Mouse (Mus musculus) right cerebral cortex, adult 2 months (tissue): Measurements from ENCODE around the gene Pttg1.

ENCODE experiments used
- DNase-seq, 2 experiments: peaks; one replicate each; pipeline ENCODE4 v3.0.0; 2021 to 2022; ENCODE audit warnings: low spot score in 2 of 2

Gene Pttg1

DNA sequence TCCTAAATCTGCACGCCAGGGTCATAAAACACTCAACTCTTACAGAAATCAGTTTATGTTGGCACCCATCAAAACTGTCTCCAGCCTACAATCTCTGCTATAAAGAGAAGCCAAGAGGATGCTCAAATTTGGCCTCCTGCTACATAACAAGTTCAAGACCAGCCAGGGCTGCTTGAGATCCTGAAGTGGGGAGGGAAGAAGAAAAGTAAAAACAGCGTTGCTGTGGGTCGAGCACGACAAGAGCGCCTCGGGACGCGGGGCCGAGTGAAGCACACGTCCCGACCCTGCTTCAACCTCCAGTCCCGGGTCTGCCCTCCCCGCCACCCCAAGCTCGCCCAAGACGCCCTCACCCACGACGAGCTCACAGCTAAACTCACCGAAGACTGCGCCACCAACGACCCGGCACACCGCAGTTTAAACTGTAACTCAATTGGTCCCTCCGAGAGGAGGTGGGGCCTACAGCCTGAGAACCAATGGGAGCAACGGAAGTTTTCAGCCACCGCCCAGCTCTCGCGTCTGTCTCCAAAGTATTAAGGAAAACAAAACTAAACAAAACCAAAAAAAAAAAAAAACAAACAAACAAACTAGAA is at the start of gene Pttg1:
Gene Pttg1 (minus strand): TSS at position 428 of the 590 bp plus-strand sequence.
- peak; percentile 72 to 73 for DNase-seq

DNA sequence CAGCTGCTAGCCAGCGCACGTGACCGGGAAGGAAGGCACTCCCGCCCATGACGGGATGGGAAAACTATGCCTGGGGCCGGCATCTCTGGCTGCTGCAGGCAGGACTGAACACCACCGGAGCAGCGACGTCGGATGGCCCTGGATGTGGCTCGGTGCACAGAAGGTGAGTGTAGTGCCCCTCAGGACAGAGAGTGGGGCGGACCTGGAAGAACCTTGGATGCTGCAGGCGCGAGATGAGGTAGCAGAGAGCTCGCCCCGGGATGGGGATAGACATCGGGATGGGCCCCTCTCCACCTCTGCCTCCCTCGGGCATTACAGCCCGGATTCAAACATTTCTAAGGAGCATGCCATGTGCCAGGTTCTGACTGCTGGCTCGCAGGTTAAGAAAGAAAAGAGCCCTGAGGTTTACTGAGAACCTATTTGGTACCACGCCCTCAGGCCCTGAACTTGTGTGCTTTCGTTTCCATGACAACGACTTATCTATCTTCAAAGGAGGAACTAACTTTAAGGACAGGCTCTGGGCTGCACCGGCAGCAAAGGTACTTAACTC is 48.2 kb upstream of the Pttg1 start, which contains the start of gene C1qtnf2:
Gene C1qtnf2 (plus strand): TSS at position 52 of the 550 bp plus-strand sequence.
- DNase-seq = peak in 1 of 2 experiments; percentile 31

- no peak for DNase-seq
Measured at GRCm38 (mm10) chr11:43473635-43474224, 47.7 kb upstream of the Pttg1 start.

GRCm38 (mm10) chr11:43473115-43473514 is 47.1 kb upstream of the Pttg1 start:
- DNase-seq = no peak

DNA sequence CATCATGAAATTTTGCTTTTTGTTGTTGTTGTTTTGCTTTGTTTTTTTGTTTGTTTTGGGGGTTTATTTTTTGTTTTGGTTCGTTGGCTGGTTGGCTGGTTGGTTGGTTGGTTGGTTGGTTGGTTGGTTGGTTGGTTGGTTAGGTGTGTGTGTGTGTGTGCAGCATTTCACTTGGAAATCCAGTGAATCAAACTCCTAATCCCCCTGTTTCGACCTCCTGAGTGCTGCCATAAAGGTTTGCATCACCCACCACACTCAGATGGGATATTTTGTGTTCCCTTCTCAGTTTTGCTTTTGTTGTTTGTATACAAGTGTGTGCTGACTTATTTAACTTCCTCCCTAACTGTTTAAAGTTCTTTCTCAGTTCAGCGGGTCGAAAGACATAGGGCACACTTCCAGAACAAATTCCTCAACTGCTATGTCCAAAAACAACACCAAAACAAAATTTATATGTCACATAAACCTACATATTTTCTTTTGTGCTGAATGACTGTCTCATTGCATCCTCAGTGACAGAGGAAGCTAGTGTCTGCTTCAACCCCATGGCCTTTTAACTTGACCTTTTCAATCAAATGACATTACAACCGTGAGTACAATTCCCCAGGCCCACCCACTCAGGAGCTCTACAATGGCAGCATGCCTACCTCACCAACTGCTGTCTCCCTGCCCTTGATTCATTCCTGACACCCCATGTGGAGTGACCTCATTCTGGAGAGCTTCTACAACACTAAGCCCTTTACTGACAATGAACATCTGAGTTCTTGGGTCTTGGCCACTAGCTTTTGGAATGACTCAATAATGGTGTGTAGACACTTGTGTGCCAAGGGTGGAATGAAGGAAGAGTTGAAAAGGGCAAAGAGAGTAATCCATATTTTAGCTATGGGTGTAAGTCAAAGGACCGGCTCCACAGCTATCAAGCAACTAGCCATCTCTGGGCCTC is 45.1 kb upstream of the Pttg1 start:
- DNase-seq = no peak

GRCm38 (mm10) chr11:43470118-43470517 is 44.1 kb upstream of the Pttg1 start:
- DNase-seq = no peak

- no peak for DNase-seq
Measured at GRCm38 (mm10) chr11:43463204-43463603, 37.2 kb upstream of the Pttg1 start.

DNA sequence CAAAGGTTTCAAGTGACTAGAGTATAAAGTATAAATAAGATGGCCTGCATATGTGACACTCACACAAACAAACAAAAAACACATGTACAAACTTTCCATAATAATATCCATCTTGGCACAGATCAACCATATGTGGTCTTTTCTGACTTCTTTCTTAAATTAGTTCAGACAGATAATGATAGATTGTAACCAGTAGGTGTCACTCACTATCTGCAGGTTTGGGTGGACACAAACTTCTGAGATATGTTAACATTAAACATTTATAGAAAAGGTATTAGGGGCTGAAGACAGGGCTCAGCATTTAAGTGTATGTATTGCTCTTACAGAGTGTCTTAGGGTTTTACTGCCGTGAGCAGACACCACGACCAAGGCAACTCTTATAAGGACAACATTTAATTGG is 26.2 kb upstream of the Pttg1 start:
- DNase-seq = no peak

- no peak for DNase-seq
Measured at GRCm38 (mm10) chr11:43451322-43451721, 25.3 kb upstream of the Pttg1 start.

GRCm38 (mm10) chr11:43449916-43450315 is 23.9 kb upstream of the Pttg1 start:
- DNase-seq = no peak

GRCm38 (mm10) chr11:43443183-43443582 is 17.1 kb upstream of the Pttg1 start:
- no peak for DNase-seq

DNA sequence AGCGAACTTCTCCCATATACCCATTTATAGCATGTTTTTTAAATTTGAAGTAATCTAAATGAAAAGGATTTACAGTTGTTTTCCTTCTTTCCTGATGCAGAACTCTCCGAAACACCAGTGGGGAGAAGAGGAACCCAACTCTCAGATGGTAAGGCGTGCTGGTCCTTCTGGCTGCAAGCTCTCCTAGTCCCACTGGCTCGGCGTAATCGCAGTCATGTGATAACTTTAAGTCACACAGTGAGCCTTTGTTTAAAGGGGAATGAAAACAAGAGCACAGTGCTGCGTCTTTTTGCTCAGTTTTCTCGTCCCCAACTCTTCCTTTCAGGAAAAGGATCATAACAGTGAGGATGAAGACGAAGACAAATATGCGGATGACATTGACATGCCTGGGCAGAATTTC is 15.1 kb upstream of the Pttg1 start:
- DNase-seq = no peak

DNA sequence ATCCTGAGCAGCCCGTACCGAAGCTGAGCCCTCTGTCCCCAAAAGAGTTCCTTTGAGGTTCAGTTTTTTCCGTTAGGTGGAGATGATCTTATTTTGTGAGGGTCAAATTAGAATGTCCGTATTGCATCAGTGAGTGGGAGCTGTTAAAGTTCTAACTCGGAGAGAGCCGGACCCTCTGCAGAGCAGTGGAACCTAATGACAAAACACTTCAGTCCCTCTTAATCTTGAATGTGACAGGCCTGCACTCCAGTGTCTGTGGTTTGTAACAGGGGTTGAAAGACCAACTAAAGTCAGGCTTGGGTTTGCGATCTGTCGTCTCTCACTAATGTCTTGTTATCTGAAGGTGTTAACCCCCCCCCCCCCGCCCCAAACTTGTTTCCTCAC is 8.0 kb upstream of the Pttg1 start:
- no peak for DNase-seq

- peak; percentile 61 to 71 for DNase-seq
Measured at GRCm38 (mm10) chr11:43433254-43434023, 7.4 kb upstream of the Pttg1 start, which contains the start of gene Slu7. Gene Slu7 (plus strand): TSS chr11:43433744.

GRCm38 (mm10) chr11:43426414-43426884 is 398 bp upstream of the Pttg1 start:
- no peak for DNase-seq

- no peak for DNase-seq
Measured at GRCm38 (mm10) chr11:43425166-43425709, 813 bp downstream of the Pttg1 start.

- DNase-seq = no peak
Measured at GRCm38 (mm10) chr11:43424386-43424785, 1.7 kb downstream of the Pttg1 start.

GRCm38 (mm10) chr11:43417201-43417600 is 8.8 kb downstream of the Pttg1 start:
- DNase-seq = no peak

GRCm38 (mm10) chr11:43412771-43413451 is 13.1 kb downstream of the Pttg1 start:
- peak; percentile 92 for DNase-seq

DNA sequence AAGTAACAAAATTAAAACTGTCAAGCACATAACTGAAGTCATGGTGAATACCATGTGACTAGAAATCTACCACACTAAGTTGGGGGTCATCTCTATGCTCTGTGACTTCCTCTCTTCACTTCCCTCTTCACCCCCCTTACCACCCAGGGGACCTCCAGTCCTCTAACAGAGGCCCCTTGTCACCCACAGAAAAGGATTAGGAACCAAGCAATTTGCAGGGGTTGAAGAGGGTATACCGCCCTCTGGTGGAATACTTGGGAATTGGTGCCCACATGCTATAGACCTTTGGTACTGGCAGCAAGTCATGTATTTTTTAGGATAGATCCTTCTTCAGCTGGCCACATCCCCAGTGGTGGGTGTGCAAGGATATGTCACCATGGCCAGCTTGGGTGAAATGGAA is 14.6 kb downstream of the Pttg1 start:
- DNase-seq = peak; percentile 66 to 73
